Mouse (Mus musculus) yolk sac, embryonic 10.5 days (tissue): ENCODE measurements around the gene Dennd2d.

Experiments used
- DNase-seq: peaks from one replicate; pipeline ENCODE4 v3.0.0-alpha.2; 2017; ENCODE audit warnings: low spot score

Gene Dennd2d

GRCm38 (mm10) chr3:106496045-106496721, 14.0 kb downstream of the Dennd2d start:
- no peak for DNase-seq

GRCm38 (mm10) chr3:106496996-106497395, 14.8 kb downstream of the Dennd2d start:
- DNase-seq = no peak

GRCm38 (mm10) chr3:106500510-106500909, 18.3 kb downstream of the Dennd2d start:
- peak; percentile 33 for DNase-seq

GRCm38 (mm10) chr3:106502892-106503291, 20.7 kb downstream of the Dennd2d start:
- no peak for DNase-seq

- DNase-seq = no peak
Observed at GRCm38 (mm10) chr3:106510669-106511068, 28.5 kb downstream of the Dennd2d start.

GRCm38 (mm10) chr3:106515016-106515415, 32.8 kb downstream of the Dennd2d start:
- no peak for DNase-seq

GRCm38 (mm10) chr3:106522730-106523129, 40.5 kb downstream of the Dennd2d start:
- no peak for DNase-seq

- no peak for DNase-seq
Observed at GRCm38 (mm10) chr3:106526411-106526810, 44.2 kb downstream of the Dennd2d start.

- no peak for DNase-seq
Observed at GRCm38 (mm10) chr3:106528032-106528431, 45.8 kb downstream of the Dennd2d start.

GRCm38 (mm10) chr3:106533277-106533676, 51.1 kb downstream of the Dennd2d start:
- DNase-seq = no peak

- DNase-seq = no peak
Observed at GRCm38 (mm10) chr3:106544721-106545316, 62.6 kb downstream of the Dennd2d start.

- peak; percentile 95 for DNase-seq
Observed at GRCm38 (mm10) chr3:106547171-106547923, 65.1 kb downstream of the Dennd2d start, which contains the start of the genes Dram2 and Cept1. Gene Dram2, plus strand, starts transcription at chr3:106547798. Gene Cept1, minus strand, starts transcription at chr3:106547802.

- peak; percentile 62 for DNase-seq
Observed at GRCm38 (mm10) chr3:106547924-106548539, 65.8 kb downstream of the Dennd2d start.

- DNase-seq = no peak
Observed at GRCm38 (mm10) chr3:106548971-106549370, 66.8 kb downstream of the Dennd2d start.
